Mouse (Mus musculus) heart, adult 11 months (tissue): ENCODE measurements at regions not wholly inside any gene's neighbourhood (a gene's known extent, or its start where the extent isn't known, plus 50 kb on each side); places are given as distances from the start of the nearest gene placed in this dataset.

Experiments used
- DNase-seq: peaks from one replicate; pipeline ENCODE4 v3.0.0; 2022

DNA sequence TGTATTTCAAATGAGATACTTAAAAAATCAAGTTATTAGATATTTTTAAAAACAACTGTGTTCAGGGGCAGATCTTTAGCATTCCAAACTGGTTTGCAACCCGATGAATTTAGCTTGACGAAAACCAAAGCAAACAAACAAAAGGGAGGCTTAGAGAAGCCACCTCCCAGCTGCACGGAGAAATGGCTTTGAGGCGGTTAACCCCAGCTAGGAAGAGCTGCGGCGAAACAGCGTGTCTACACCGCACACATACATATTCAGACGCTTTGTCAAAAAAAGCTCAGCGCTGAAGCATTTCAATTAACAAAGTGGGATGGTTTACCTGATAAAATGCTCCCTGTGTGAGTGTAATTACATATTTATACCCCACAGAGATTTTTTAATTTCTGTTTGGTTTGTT lies 123.0 kb upstream of the Ap5m1 start:
- DNase-seq, result no peak

- no peak for DNase-seq
Measured at GRCm38 (mm10) chr14:48930886-48931285, 135.0 kb upstream of the Ap5m1 start.

- DNase-seq, result no peak
Measured at GRCm38 (mm10) chr14:48925870-48926269, 140.0 kb upstream of the Ap5m1 start.

DNA sequence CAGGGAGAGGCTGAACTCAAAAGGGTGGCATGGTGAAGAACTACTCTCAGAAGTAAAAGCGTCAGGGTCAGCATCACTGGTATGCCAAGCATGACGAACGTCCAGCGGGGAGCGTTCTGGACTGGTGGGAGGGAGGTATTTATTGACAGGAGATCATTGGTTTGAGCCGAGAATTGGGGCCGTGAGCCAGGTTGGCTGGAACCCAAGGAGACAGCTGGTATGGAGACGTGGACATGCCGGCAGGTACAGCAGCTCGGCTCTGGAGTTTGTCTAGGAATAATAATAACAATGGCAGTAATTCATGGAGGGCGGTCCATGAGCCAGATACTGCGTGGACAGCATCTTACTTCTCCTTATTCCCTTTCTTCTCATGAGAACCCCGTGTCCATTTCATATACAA lies 156.5 kb upstream of the Ap5m1 start:
- peak; percentile 61 for DNase-seq

GRCm38 (mm10) chr14:48907991-48908698 lies 157.8 kb upstream of the Ap5m1 start:
- peak; percentile 59 for DNase-seq

DNA sequence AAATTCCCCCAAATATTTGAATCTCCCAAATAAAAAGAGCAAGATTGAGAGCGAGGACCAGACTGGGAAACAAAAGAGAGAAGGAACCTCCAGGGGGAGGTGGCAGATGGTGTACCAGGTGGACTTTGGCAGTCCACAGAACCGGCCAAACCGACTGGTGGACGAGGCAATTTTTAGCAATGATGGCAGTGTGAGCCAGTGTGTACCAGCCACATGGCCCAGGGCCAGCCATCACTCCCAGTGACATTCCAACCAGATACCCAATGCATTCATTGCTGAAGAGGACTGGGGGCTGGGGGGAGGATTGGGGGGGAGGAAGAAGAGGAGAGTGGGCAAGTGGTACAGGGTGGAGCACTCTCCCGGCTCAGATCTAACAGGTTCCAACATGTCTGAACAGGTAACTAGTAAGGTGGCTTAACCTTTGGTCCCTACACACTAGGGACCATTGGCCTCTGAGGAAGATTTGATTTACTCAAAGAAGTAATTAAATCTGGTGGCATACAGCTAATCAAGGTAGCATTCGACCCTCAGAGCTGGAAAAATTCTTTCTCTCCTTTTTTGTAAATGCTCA lies 158.4 kb upstream of the Ap5m1 start:
- peak; percentile 61 for DNase-seq

DNA sequence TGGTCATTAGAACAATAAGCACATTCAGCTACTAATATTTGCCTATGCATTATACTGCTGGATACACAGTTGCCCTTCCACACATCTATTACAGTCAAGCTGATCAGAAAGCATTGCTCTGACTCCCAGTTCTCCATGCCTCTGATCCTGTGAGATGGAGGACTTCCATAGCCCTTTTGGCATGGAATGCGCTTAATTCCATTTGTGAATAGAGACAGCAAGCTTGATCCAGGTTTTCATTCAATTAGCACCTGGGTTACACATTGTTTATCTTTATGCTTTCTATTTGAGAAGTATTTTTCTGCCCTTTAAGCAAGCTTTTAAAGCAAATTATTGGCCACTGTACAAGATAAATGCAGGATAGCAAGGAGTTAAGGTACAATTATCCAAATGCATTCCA lies 158.9 kb upstream of the Ap5m1 start:
- DNase-seq, result no peak

DNA sequence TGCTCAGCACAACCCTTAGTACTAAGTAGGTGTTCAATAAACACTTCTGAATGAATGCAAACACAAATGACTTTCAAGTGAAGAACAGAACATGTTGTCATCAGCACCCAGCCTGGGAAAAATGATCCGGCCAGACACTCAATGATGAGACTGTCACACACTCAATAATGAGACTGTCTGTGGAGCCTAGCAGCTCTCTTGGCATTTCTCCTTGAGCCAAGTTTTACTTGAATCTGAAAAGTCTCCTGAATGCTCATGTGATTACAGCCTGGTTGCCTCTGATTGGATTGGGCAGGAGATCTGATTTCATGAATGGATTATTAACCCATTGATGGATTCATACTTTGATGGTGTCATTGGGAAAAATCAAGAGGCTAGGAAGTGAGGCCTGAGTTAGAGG lies 161.3 kb upstream of the Ap5m1 start:
- DNase-seq, result peak; percentile 12

GRCm38 (mm10) chr14:48903526-48903925 lies 162.4 kb upstream of the Ap5m1 start:
- DNase-seq, result peak; percentile 69

GRCm38 (mm10) chr14:48900201-48900600 lies 165.7 kb upstream of the Ap5m1 start:
- no peak for DNase-seq

GRCm38 (mm10) chr14:48897140-48897539 lies 168.8 kb upstream of the Ap5m1 start:
- no peak for DNase-seq

- DNase-seq, result peak; percentile 93
Measured at GRCm38 (mm10) chr14:48896235-48896634, 169.7 kb upstream of the Ap5m1 start.

DNA sequence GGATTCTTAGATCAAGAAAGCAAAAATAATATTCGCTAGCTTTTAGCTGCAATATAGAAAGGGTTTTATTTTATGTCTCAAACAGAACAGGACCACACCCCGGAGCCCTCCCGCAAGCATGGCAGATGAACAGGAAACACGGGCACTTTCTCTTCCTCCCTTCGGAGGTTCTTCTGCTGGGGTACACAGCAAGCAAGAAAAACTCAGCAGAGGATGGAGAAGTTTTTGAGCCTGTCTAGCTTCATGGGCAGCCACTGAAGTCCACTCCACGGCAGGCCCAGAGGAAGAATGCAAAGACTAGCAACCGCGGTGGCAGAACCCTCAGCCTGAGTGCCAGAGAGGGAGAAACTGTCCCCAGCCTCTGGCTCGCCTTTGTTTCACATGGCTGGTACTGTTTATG lies 174.7 kb upstream of the Ap5m1 start:
- DNase-seq, result peak; percentile 90

DNA sequence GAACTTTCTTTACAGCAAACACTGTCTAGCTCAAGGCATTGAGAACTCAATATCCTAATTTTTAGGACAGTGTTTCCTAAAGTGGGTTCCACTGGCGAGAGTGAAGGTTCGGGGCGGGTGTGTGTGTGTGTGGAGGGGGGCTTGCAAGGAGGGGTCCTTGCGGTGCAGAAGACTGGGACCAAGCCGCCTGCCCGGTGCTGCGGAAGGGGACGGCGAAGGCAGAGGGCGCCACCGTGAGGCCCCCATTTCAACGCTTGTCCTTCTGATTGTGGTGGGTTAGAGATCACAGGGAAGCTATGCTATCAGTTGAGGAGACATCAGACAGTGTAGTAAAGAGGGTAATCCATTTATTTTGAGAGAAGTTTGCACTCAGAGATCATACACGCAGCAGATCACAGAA lies 176.9 kb upstream of the Ap5m1 start:
- DNase-seq, result no peak

DNA sequence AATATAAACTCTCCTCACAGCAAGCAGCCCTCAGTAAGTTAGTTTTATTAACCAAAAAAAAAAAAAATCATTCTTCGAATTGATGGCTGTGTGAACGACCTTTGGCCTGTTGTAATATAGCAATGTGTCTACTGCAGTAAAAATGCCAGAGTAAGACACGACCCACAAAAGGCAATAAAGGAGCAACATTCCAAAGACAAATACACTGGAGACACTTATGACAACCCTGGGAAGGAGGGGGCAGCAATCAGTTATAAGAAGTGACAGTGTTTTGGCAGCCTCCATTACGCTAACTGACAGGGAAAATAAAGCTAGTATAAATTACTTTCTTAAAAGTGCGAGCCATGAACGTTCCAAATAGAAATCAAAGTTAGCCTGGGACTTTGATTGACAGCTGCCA lies 185.9 kb upstream of the Ap5m1 start:
- no peak for DNase-seq

DNA sequence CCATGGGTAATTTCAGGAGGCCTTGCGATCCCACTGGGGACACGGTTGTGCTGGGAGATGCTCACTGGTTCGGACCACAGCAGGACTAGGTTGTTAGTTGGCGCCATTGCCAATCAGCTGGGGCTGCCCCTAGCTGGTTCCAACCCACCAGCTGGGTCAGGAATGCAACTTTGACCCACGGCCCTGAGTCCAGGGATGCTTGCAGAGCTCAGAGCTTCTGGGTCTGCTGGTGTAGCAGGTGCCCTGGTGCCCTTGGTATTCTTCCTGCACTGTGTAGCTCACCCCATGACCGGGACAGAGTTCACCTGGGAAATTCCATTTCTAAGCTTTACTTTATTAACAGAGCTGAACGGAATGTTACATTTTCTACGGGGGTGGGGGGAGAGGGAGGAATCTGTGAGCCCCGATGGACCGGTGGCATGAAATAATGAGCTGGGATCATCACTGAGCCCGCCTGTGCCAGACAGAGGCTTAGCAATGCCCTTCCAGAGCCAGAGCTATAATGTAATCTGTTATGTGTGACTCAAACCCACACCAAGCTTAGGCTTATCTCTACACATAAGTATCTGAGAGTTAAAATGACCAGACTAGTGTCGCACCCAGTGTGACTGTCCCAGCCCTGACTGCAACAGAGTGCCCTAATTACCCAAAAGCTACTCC lies 187.8 kb upstream of the Ap5m1 start:
- no peak for DNase-seq

- no peak for DNase-seq
Measured at GRCm38 (mm10) chr14:48871313-48871712, 194.6 kb upstream of the Ap5m1 start.

DNA sequence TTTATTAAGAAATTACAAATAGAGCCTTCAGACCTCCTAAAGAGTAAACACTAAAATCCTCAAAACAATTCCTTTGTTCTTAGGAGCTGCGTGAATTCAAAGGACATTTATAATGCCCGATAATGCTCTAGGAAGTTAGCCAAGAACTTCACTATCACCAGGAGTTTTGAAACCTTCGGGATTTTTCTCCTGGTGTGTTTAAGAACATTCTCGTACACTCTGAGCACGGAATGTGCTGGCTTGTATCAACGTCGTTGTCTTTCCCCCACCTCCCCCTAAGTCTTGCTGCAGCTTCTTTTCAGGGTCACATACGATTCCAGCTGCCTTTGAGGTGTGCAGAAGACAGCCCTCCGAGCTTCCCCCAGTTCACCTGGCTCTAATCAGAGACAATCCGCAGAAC lies 195.9 kb upstream of the Ap5m1 start:
- no peak for DNase-seq

GRCm38 (mm10) chr14:48855453-48855852 lies 181.8 kb upstream of the Otx2 start:
- DNase-seq, result peak; percentile 73

DNA sequence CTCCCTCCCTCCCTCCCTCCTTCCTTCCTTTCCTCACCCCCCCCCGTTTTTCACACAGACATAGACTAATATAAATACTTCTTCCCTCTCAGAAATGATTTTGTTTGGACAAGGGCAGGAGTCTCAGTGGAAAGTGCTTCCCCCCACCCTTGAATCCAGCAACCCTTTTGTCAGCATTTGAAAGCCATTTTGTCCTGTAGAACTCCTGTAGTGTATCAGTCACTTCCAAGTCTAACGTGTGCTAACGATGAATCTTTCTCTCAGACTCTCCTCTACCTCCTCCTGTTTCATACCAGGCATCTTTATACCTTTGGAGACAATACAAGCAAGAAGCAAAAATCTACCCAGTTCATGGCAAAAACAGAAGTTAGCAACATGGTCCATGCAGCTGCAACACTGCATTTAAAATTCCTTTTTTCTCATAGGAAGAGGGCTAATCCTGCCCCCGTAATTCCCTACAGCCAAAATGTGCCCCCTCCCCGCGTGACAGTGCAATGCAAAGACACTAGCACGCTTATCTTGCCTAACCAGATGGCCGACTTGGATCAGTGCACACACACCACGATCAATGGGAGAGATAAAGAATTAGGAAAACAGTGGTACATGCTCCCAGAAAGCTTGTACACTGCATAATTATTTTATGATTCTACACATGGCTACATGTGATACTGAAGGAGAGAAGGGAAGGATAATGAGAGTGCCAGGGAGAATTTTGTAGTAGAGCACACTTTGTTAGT lies 180.7 kb upstream of the Otx2 start:
- peak; percentile 28 for DNase-seq

GRCm38 (mm10) chr14:48853479-48854187 lies 180.0 kb upstream of the Otx2 start:
- DNase-seq, result peak; percentile 53

- peak; percentile 64 for DNase-seq
Measured at GRCm38 (mm10) chr14:48852787-48853186, 179.2 kb upstream of the Otx2 start.

GRCm38 (mm10) chr14:48852061-48852460 lies 178.4 kb upstream of the Otx2 start:
- no peak for DNase-seq
